ENCODE assay signal across 14 mouse cellular contexts in the genomic region with DNA sequence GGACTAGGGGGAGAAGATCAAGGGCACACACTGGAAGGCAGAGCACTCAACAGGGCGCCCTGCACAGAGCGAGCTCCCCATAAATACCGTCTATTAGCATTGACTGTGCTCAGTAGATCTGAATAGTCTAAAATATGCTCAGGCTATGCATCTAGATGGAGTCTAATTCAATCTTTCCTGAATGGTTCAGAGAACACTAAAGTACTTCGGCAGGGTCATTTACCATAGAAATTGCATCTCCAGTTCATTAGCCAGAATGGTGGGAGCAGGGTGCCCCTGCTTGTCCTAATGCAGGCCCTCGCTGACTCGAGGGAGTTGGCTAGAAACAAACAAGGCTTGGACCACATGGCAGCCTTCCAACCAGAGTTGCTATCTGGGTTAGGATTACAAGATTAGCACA.
DNase-seq lines count a peak whose midpoint lies in the region; ATAC-seq lines count a peak whose summit lies in the region.
"Had no signal": no experiment of that assay in that cellular context is flagged by ENCODE, and none has a peak within 500 bp of the region (broad histone marks: within the 10 kb centered on the region; RNA-seq: fewer than 3 reads in every experiment).

No protein-coding gene starts in this region.

- no peaks in the 10 kb centered on the region for H3K9me3 ChIP-seq in kidney, embryonic 16.5 days (ENCODE audit: low read length)
- H3K9me3 ChIP-seq: heart, embryonic 13.5 days had no signal

- H3K4me1 ChIP-seq in kidney, embryonic 16.5 days (ENCODE audit: insufficient read depth, low read length) = peaks cover 3% of the 10 kb centered on the region; the same call in 1 of the 2 replicates
- H3K4me1 ChIP-seq: heart, embryonic 13.5 days had no signal

- no peaks in the 10 kb centered on the region for H3K27me3 ChIP-seq in kidney, embryonic 16.5 days (ENCODE audit: insufficient read depth, low read length)
- H3K27me3 ChIP-seq: CH12.LX; heart, embryonic 13.5 days had no signal

- H3K9ac ChIP-seq in kidney, embryonic 16.5 days (replicated peaks; ENCODE audit: low read length) = no peak overlapping the region
- H3K9ac ChIP-seq: heart, embryonic 13.5 days had no signal

- 44% methylated on average over 6 of the region's 6 CpGs for WGBS in kidney, embryonic 16.5 days

- peak; percentile 31; the same call in 1 of the 2 replicates for ATAC-seq in kidney, embryonic 16.5 days (ENCODE audit: low FRiP score, low TSS enrichment)

- peak; percentile 37 to 39 for DNase-seq in cerebellum, postnatal 14 days
- no peak for DNase-seq in cerebellum, adult 11 months
- no peak for DNase-seq in kidney, adult 9 months
- DNase-seq in right cerebral cortex, postnatal 4 days = peak; percentile 24
- no peak for DNase-seq in right cerebral cortex, postnatal 25 days
- DNase-seq in retina, postnatal 7 days (ENCODE audit: low read depth, low spot score) = peak; percentile 13
- no peak for DNase-seq in gastrocnemius, postnatal 10 days
- DNase-seq: liver; lung, adult 2 months; lung, postnatal 4 days; thymus, adult 18-20 months had no signal

- no peak overlapping the region for H3K27ac ChIP-seq in kidney, embryonic 16.5 days (ENCODE audit: low read length)
- H3K27ac ChIP-seq: heart, embryonic 13.5 days had no signal

- no peak overlapping the region for H3K4me2 ChIP-seq in kidney, embryonic 16.5 days (replicated peaks; ENCODE audit: low read depth, low read length)
- H3K4me2 ChIP-seq: heart, embryonic 13.5 days had no signal

- H3K36me3 ChIP-seq in kidney, embryonic 16.5 days (ENCODE audit: insufficient read depth, low read length) = no peaks in the 10 kb centered on the region
- H3K36me3 ChIP-seq: heart, embryonic 13.5 days had no signal

- no peak overlapping the region for H3K4me3 ChIP-seq in kidney, embryonic 16.5 days (ENCODE audit: low read length)
- H3K4me3 ChIP-seq: heart, embryonic 13.5 days had no signal

Comparison
In these comparisons a context has a peak if more than half of its experiments do, and no peak if none do; other contexts are left out.
1. DNase-seq: peak in cerebellum, postnatal 14 days (2 of 2), right cerebral cortex, postnatal 4 days (single experiment) and retina, postnatal 7 days (single experiment); none in cerebellum, adult 11 months (single experiment), kidney, adult 9 months (single experiment), right cerebral cortex, postnatal 25 days (single experiment) and gastrocnemius, postnatal 10 days (single experiment).